In genomic region chr10:80030736-80031135, GRCm38 (mm10) we compare ENCODE assay signal across 24 mouse cellular contexts. TPM values are rescaled to one million over a fixed set of nuclear protein-coding genes. Genes with fewer than 3 reads are reported as not detected.
DNase-seq lines count a peak whose midpoint lies in the region; ATAC-seq and TF ChIP-seq lines count a peak whose summit lies in the region.
"Had no signal": no experiment of that assay in that cellular context is flagged by ENCODE, and none has a peak within 500 bp of the region (broad histone marks: within the 10 kb centered on the region; RNA-seq: fewer than 3 reads in every experiment).

No protein-coding gene starts in this region.

- H3K27ac ChIP-seq in heart, embryonic 10.5 days = peak overlapping the region; percentile 45; the same call in 1 of the 2 replicates
- peak overlapping the region; percentile 74; the same call in 1 of the 2 replicates for H3K27ac ChIP-seq in liver, embryonic 13.5 days
- peak overlapping the region; percentile 13; the same call in 1 of the 2 replicates for H3K27ac ChIP-seq in bone marrow, adult 2 months (ENCODE audit: control insufficient read depth, insufficient read depth, low read depth, low read length, poor library complexity)
- no peak overlapping the region for H3K27ac ChIP-seq in hindbrain, embryonic 13.5 days
- H3K27ac ChIP-seq: embryonic facial prominence, embryonic 12.5 days had no signal

- H3K9ac ChIP-seq in liver, embryonic 13.5 days = no peak overlapping the region
- H3K9ac ChIP-seq in hindbrain, embryonic 13.5 days = peak overlapping the region; percentile 0; the same call in 1 of the 2 replicates
- H3K9ac ChIP-seq: embryonic facial prominence, embryonic 12.5 days had no signal

- no peak for ATAC-seq in liver, embryonic 13.5 days (ENCODE audit: low read depth)
- ATAC-seq in hindbrain, embryonic 13.5 days (ENCODE audit: low FRiP score) = no peak
- ATAC-seq: lung, postnatal 0 days; Patski had no signal

- peaks cover 60% of the 10 kb centered on the region for H3K36me3 ChIP-seq in heart, embryonic 10.5 days
- H3K36me3 ChIP-seq in liver, embryonic 13.5 days = peaks cover 62% of the 10 kb centered on the region
- H3K36me3 ChIP-seq in hindbrain, embryonic 13.5 days = peaks cover 14% of the 10 kb centered on the region

- no peak for TF ChIP-seq CTCF in bone marrow, adult 2 months (IDR thresholded peaks at IDR 0.05; ENCODE audit: control insufficient read depth, insufficient read depth, low read length)

- no peak for TF ChIP-seq POLR2A in bone marrow, adult 2 months (IDR thresholded peaks at IDR 0.05; ENCODE audit: borderline replicate concordance, control insufficient read depth, low read depth, low read length)

- H3K27me3 ChIP-seq in heart, embryonic 10.5 days (ENCODE audit: insufficient read depth, poor library complexity, severe bottlenecking) = no peaks in the 10 kb centered on the region
- H3K27me3 ChIP-seq in liver, embryonic 13.5 days = no peaks in the 10 kb centered on the region
- H3K27me3 ChIP-seq in hindbrain, embryonic 13.5 days = no peaks in the 10 kb centered on the region
- H3K27me3 ChIP-seq: embryonic facial prominence, embryonic 12.5 days; Patski had no signal

- 86% methylated on average over 17 of the region's 17 CpGs for WGBS in heart, embryonic 10.5 days
- 86% methylated on average over 17 of the region's 17 CpGs for WGBS in liver, embryonic 13.5 days (ENCODE audit: insufficient replicate concordance)
- WGBS in bone marrow, adult 2 months = 87% methylated on average over 17 of the region's 17 CpGs
- 81% methylated on average over 17 of the region's 17 CpGs for WGBS in hindbrain, embryonic 13.5 days

- no peak overlapping the region for H3K4me3 ChIP-seq in heart, embryonic 10.5 days
- no peak overlapping the region for H3K4me3 ChIP-seq in liver, embryonic 13.5 days (replicated peaks)
- H3K4me3 ChIP-seq in bone marrow, adult 2 months (replicated peaks; ENCODE audit: control insufficient read depth, low read depth, low read length) = no peak overlapping the region
- no peak overlapping the region for H3K4me3 ChIP-seq in hindbrain, embryonic 13.5 days
- H3K4me3 ChIP-seq: embryonic facial prominence, embryonic 12.5 days; erythroblast, embryonic 14.5 days had no signal

- no peaks in the 10 kb centered on the region for H3K9me3 ChIP-seq in heart, embryonic 10.5 days
- no peaks in the 10 kb centered on the region for H3K9me3 ChIP-seq in liver, embryonic 13.5 days (replicated peaks)
- no peaks in the 10 kb centered on the region for H3K9me3 ChIP-seq in hindbrain, embryonic 13.5 days
- H3K9me3 ChIP-seq: embryonic facial prominence, embryonic 12.5 days had no signal

- peaks cover 50% of the 10 kb centered on the region for H3K4me1 ChIP-seq in heart, embryonic 10.5 days
- peaks cover 61% of the 10 kb centered on the region for H3K4me1 ChIP-seq in liver, embryonic 13.5 days (replicated peaks)
- peaks cover 5% of the 10 kb centered on the region for H3K4me1 ChIP-seq in bone marrow, adult 2 months (ENCODE audit: control insufficient read depth, insufficient read depth, low read length)
- 0 out of 2 replicates have a peak, but pooled peaks cover 7% of the 10 kb centered on the region for H3K4me1 ChIP-seq in hindbrain, embryonic 13.5 days (replicated peaks)
- H3K4me1 ChIP-seq: embryonic facial prominence, embryonic 12.5 days had no signal

- DNase-seq in heart, embryonic 10.5 days (ENCODE audit: low spot score) = no peak
- no peak for DNase-seq in heart, adult 18-20 months
- no peak for DNase-seq in liver, embryonic 13.5 days
- DNase-seq in liver = no peak
- DNase-seq in urinary bladder, adult 2 months (ENCODE audit: low spot score) = no peak
- DNase-seq: adrenal gland, postnatal 10 days; cerebellum, adult 11 months; cerebellum, adult 9-10 months; cerebellum, postnatal 36 days; gastrocnemius, postnatal 25 days; heart, postnatal 36 days; kidney, adult 11 months; kidney, postnatal 14 days; lung, adult 18-20 months; lung, postnatal 4 days; midbrain, embryonic 14.5 days; spleen, adult 18-20 months; thymus, adult 2 months had no signal

- H3K4me2 ChIP-seq in liver, embryonic 13.5 days = no peak overlapping the region
- H3K4me2 ChIP-seq in hindbrain, embryonic 13.5 days = no peak overlapping the region
- H3K4me2 ChIP-seq: embryonic facial prominence, embryonic 12.5 days had no signal

RNA-seq across cellular contexts. Expression of gene Polr2e, which starts 8.9 kb away (rescaled TPM):
- polyA plus RNA-seq in heart, embryonic 10.5 days (2016; fragmentation: Nextera tagmentation; extraction: Ambion mirVana) = 181 and 233 TPM in 2 replicates
- total RNA-seq in heart, adult 18-20 months (2021) = 10 to 100 TPM; 92.9 to 97.6 TPM
- polyA plus RNA-seq in liver, embryonic 13.5 days (2015; fragmentation: Nextera tagmentation; extraction: Ambion mirVana) = 120 and 122 TPM in 2 replicates
- 35.6 and 44.5 TPM in 2 replicates for polyA plus RNA-seq in bone marrow, adult 2 months (2011; ENCODE audit: insufficient read depth, insufficient read length, low replicate concordance, missing spikeins)
- polyA plus RNA-seq in hindbrain, embryonic 13.5 days (2015; fragmentation: Nextera tagmentation; extraction: Ambion mirVana) = 150 and 154 TPM in 2 replicates
- polyA plus RNA-seq in urinary bladder, adult 2 months (2012; rRNA removed) = 141 and 178 TPM in 2 replicates

RNA-seq across cellular contexts. Expression of gene Arhgap45, which starts 14.3 kb away (rescaled TPM):
- polyA plus RNA-seq in heart, embryonic 10.5 days (2016; fragmentation: Nextera tagmentation; extraction: Ambion mirVana) = 12.0 and 16.7 TPM in 2 replicates
- 1 to 10 TPM; 3.1 to 8.7 TPM for total RNA-seq in heart, adult 18-20 months (2021)
- polyA plus RNA-seq in liver, embryonic 13.5 days (2015; fragmentation: Nextera tagmentation; extraction: Ambion mirVana) = 14.3 and 14.9 TPM in 2 replicates
- 111 and 291 TPM in 2 replicates for polyA plus RNA-seq in bone marrow, adult 2 months (2011; ENCODE audit: insufficient read depth, insufficient read length, low replicate concordance, missing spikeins)
- 2.5 and 2.8 TPM in 2 replicates for polyA plus RNA-seq in hindbrain, embryonic 13.5 days (2015; fragmentation: Nextera tagmentation; extraction: Ambion mirVana)
- polyA plus RNA-seq in urinary bladder, adult 2 months (2012; rRNA removed) = 18.9 and 23.0 TPM in 2 replicates

RNA-seq across cellular contexts. Expression of gene Gpx4, which starts 16.2 kb away (rescaled TPM):
- 767 and 797 TPM in 2 replicates for polyA plus RNA-seq in heart, embryonic 10.5 days (2016; fragmentation: Nextera tagmentation; extraction: Ambion mirVana)
- 1,000 to 10,000 TPM in 1 of 2 experiments, 100 to 1,000 TPM in 1; 983 to 1,022 TPM for total RNA-seq in heart, adult 18-20 months (2021)
- polyA plus RNA-seq in liver, embryonic 13.5 days (2015; fragmentation: Nextera tagmentation; extraction: Ambion mirVana) = 677 TPM in 2 replicates
- polyA plus RNA-seq in bone marrow, adult 2 months (2011; ENCODE audit: insufficient read depth, insufficient read length, low replicate concordance, missing spikeins) = 948 and 2,392 TPM in 2 replicates
- polyA plus RNA-seq in hindbrain, embryonic 13.5 days (2015; fragmentation: Nextera tagmentation; extraction: Ambion mirVana) = 509 and 531 TPM in 2 replicates
- polyA plus RNA-seq in urinary bladder, adult 2 months (2012; rRNA removed) = 524 and 620 TPM in 2 replicates

RNA-seq across cellular contexts. Expression of gene Abca7, which starts 34.4 kb away (rescaled TPM):
- polyA plus RNA-seq in heart, embryonic 10.5 days (2016; fragmentation: Nextera tagmentation; extraction: Ambion mirVana) = 2.8 and 4.1 TPM in 2 replicates
- total RNA-seq in heart, adult 18-20 months (2021) = 1 to 10 TPM; 6.5 to 7.6 TPM
- 6.3 and 7.4 TPM in 2 replicates for polyA plus RNA-seq in liver, embryonic 13.5 days (2015; fragmentation: Nextera tagmentation; extraction: Ambion mirVana)
- 54.3 and 96.9 TPM in 2 replicates for polyA plus RNA-seq in bone marrow, adult 2 months (2011; ENCODE audit: insufficient read depth, insufficient read length, low replicate concordance, missing spikeins)
- 5.2 and 6.1 TPM in 2 replicates for polyA plus RNA-seq in hindbrain, embryonic 13.5 days (2015; fragmentation: Nextera tagmentation; extraction: Ambion mirVana)
- 7.5 and 9.2 TPM in 2 replicates for polyA plus RNA-seq in urinary bladder, adult 2 months (2012; rRNA removed)

RNA-seq across cellular contexts. Expression of gene Cnn2, which starts 42.4 kb away (rescaled TPM):
- 408 and 456 TPM in 2 replicates for polyA plus RNA-seq in heart, embryonic 10.5 days (2016; fragmentation: Nextera tagmentation; extraction: Ambion mirVana)
- total RNA-seq in heart, adult 18-20 months (2021) = 10 to 100 TPM; 28.3 to 32.6 TPM
- polyA plus RNA-seq in liver, embryonic 13.5 days (2015; fragmentation: Nextera tagmentation; extraction: Ambion mirVana) = 45.8 and 49.6 TPM in 2 replicates
- polyA plus RNA-seq in bone marrow, adult 2 months (2011; ENCODE audit: insufficient read depth, insufficient read length, low replicate concordance, missing spikeins) = 41.7 and 92.4 TPM in 2 replicates
- polyA plus RNA-seq in hindbrain, embryonic 13.5 days (2015; fragmentation: Nextera tagmentation; extraction: Ambion mirVana) = 43.7 and 53.1 TPM in 2 replicates
- 173 and 185 TPM in 2 replicates for polyA plus RNA-seq in urinary bladder, adult 2 months (2012; rRNA removed)
